Mouse (Mus musculus) yolk sac, embryonic 10.5 days (tissue): ENCODE measurements around the gene Tmem211.

Experiments used
- DNase-seq: peaks from one replicate; pipeline ENCODE4 v3.0.0-alpha.2; 2017; ENCODE audit warnings: low spot score

The Tmem211 gene

GRCm38 (mm10) chr5:113271207-113271811 is 44.6 kb downstream of the Tmem211 start:
- DNase-seq: no peak

GRCm38 (mm10) chr5:113275839-113276238 is 49.1 kb downstream of the Tmem211 start:
- no peak for DNase-seq

- peak; percentile 38 for DNase-seq
Measured at GRCm38 (mm10) chr5:113280138-113280856, 53.6 kb downstream of the Tmem211 start.

- DNase-seq: no peak
Measured at GRCm38 (mm10) chr5:113281557-113281956, 54.8 kb downstream of the Tmem211 start.

GRCm38 (mm10) chr5:113283726-113284125 is 57.0 kb downstream of the Tmem211 start:
- DNase-seq: no peak

- DNase-seq: no peak
Measured at GRCm38 (mm10) chr5:113285541-113285940, 58.8 kb downstream of the Tmem211 start.

- no peak for DNase-seq
Measured at GRCm38 (mm10) chr5:113286048-113286447, 59.3 kb downstream of the Tmem211 start.

GRCm38 (mm10) chr5:113286591-113287520 is 60.1 kb downstream of the Tmem211 start:
- DNase-seq: peak; percentile 17

GRCm38 (mm10) chr5:113287762-113288161 is 61.1 kb downstream of the Tmem211 start:
- no peak for DNase-seq

GRCm38 (mm10) chr5:113288490-113288889 is 61.8 kb downstream of the Tmem211 start:
- DNase-seq: no peak
